Mouse (Mus musculus) cerebellum, adult 9-11 months (tissue): ENCODE results near the gene Siva1.
A peak's percentile ranks its signal among the peaks of the same experiment; 100 is the strongest.

Experiments
- DNase-seq: peaks from one replicate; pipeline ENCODE4 v3.0.0; 2022

Gene Siva1

GRCm38 (mm10) chr12:112625700-112626099, 18.8 kb upstream of the Siva1 start:
- DNase-seq: no peak

DNA sequence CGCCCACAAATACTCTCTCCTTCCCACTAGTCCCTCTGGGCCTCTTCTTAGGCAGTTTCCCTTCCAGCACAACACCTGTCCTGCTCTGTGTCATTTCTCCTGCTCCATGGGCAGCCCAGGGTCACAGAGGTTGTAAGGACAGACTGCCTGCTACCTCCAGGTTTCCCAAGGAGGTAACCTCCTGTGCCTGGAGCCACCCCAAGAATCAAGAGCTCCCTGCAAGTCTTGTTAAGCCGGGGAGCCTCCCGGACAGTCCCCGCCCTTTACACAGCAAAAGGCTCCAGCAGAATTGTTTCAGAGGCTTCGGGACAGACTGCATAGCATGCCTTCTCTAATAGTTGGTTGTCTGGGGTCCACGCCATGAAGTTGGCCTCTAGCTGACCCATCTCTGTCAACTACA, 18.0 kb upstream of the Siva1 start:
- DNase-seq: no peak

DNA sequence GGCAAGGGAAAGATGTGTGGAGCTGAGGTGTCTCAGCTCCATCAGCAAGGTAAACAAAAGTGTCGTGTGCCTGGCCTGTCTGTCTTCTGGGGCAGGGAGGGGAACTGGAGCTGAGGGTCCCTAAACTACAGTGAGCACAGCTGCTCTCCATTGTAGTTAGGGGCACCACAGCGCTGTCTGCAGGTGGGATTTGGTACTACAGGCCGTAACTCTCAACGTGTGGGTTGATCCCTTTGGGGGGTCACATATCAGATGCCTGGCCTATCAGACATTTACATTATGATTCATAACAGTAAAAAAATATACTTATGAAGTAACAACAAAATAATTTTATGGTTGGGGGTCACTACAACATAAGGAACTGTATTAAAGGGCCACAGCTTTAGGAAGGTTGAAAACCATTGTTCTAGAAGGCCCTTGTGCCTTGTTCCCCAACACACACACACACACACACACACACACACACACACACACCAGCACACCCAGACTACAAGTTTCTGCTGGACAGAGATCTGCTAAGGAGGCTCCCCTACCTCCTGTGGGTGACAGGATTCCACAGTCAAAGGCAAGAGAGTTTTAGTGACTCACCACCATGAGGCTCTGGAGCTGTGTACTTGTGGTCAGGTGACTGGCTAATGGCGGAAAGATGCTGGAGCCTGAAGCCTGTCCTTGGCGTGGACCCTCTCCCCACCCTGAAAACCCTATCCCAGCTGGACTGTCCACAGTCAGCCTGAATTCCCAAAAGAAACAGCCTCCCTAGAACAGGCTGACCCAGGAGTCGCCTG, 17.2 kb upstream of the Siva1 start:
- DNase-seq: no peak

DNA sequence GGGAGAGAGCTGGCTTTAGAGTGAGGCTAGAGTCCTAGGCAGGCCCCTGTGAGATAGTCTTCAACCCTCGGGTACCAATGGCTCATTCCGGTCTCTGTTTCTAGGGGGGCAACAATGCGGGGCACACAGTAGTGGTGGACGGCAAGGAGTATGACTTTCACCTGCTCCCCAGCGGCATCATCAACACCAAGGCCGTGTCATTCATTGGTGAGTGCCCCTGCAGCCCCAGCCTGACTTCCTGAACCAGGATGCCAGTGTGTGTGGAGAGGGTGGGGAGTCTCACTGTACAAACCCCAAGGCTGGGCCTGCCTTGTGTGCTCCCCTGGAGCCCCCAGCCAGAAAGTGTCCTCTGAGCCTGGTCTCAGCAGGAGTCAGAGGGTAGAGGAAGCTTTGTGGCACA, 16.3 kb upstream of the Siva1 start:
- no peak for DNase-seq

- peak; percentile 68 for DNase-seq
Observed at GRCm38 (mm10) chr12:112628928-112629721, 15.4 kb upstream of the Siva1 start.

DNA sequence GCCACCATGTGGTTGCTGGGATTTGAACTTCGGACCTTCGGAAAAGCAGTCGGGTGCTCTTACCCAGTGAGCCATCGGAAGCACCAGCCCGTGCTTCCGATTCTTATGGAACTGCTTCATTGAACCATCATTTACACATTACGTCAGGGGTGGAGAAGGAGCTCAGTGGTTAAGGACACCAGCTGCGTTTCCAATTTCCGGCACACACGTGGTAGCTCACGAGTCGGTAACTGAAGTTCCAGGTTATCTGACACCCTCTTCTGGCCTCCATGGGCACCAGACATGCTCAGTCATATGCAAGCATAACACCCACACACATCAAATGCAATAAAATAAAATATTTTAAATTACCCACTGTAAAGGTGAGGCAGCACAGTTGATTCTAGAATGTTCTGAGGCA, 14.4 kb upstream of the Siva1 start:
- DNase-seq: no peak

DNA sequence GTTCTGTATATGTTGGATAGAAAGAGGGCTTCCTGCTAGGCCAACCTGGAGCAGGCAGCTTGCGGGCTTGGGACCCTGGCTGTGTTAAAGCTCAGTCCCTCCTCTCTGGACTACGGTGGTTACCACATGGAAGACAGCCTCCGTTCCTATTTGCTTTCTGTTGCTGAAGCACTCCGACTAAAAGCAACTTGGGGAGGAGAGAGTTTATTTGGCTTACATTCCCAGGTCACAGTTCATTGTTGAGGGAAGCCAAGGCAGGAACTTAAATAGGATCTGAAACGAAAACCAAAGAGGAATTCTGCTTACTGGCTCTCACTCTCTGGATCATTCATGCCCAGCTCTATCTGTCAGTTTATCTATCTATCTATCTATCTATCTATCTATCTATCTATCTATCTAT, 13.7 kb upstream of the Siva1 start:
- no peak for DNase-seq

DNA sequence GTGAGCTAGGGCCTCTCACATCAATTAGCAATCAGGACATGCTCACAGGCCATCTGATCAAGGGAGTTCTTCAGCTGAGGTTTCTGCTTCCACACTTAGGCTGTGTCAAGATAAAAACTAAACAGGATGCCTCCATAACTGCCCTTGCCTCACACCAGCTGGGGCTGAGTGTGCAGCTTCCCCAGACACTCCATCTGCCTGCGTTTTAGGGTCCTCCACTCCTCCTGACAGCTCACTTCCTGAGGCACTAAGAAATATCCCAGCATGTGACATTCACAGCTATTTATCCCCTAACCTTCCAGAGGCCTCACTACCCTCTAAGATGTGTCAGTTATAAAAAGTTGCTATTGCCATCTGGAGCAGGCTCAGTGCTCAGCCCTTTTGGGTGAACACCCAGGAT, 13.0 kb upstream of the Siva1 start:
- no peak for DNase-seq

DNA sequence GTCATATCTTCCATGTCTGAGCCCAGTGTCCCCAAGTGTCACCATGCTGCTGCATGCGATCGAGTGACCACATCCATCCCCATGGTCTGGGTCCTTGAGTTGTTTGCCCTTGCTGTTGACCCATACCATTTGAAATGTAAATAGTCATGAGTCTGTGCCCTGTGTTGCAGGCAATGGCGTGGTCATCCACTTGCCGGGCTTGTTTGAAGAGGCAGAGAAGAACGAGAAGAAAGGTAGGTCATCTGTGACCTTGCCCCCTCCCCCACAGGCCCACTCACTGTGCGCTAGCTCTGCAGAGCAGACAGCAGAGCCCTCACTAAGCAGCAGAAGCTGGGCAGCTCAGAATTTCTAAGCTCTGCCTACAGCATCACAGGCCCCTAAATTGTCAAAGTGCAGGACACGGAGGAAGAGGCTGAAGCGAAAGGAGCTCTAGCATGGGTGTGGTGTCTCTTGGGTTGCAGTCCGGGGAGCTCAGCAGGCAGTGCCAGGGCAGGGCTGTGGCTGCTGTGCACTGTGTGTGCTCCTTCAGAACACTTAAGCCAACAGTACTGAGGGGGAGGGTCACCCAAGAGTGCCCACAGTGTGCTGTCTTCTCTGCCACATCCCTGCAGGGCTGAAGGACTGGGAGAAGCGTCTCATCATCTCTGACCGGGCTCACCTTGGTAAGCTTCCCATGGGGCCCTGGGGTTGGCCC, 12.2 kb upstream of the Siva1 start:
- no peak for DNase-seq

- no peak for DNase-seq
Observed at GRCm38 (mm10) chr12:112632907-112633306, 11.6 kb upstream of the Siva1 start.

DNA sequence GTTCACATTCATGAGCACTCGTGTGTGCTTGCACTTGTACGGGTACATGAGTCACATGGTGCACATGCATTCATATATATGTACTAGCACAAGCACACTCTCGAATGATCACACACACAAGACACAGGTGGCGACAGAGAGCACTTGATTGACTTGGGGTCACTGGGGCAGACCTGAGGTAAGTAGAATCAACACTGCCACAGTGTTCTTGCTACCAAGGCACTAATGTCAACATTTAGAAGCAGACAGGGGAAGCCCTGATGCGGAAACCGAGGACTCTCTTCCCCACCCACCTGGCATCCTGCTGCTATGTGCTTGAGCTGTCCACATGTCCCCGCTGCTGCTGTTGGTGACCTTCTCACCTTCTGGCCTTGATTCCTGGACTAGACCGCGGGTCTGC, 10.8 kb upstream of the Siva1 start:
- DNase-seq: no peak

- DNase-seq: no peak
Observed at GRCm38 (mm10) chr12:112639526-112639925, 5.0 kb upstream of the Siva1 start.

DNA sequence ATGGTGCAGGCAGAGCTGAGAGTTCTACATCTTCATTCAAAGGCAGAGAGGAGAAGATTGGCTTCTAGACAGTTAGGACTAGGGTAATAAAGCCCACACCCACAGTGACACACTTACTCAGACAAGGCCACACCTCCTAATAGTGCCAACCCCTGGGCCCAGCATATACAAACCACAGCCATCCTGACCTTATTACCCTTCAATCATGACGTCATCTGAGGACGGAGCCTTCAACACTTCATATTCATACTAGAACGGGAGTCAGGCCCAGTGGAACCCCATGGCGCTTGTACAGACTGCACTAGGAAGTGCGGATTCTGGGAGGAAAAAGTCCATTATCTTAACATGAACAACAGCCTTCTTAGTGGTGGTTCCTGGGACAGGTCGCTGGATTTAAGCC, 1.4 kb upstream of the Siva1 start:
- DNase-seq: peak; percentile 69

GRCm38 (mm10) chr12:112644855-112645506, 502 bp downstream of the Siva1 start:
- no peak for DNase-seq

GRCm38 (mm10) chr12:112646139-112646538, 1.7 kb downstream of the Siva1 start:
- no peak for DNase-seq

DNA sequence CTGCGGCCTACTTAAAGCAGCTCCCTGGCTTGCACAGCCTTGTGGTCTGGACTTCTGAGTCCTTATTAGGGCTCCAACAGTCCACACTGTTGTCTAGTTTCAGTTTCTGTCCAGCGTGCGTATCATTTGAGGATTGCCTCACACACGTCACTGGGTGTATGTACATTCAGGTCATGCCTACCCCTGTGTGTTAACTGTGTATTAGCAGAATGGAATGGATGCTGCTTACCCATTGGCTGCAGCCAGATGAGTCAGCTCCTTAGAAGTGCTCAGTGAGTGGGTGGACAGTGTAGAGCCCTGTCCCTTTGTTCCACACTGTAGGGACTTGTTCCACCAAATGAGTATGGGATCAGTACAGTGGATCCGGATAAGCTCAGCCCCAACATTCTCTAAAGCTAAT, 3.6 kb downstream of the Siva1 start:
- no peak for DNase-seq

DNA sequence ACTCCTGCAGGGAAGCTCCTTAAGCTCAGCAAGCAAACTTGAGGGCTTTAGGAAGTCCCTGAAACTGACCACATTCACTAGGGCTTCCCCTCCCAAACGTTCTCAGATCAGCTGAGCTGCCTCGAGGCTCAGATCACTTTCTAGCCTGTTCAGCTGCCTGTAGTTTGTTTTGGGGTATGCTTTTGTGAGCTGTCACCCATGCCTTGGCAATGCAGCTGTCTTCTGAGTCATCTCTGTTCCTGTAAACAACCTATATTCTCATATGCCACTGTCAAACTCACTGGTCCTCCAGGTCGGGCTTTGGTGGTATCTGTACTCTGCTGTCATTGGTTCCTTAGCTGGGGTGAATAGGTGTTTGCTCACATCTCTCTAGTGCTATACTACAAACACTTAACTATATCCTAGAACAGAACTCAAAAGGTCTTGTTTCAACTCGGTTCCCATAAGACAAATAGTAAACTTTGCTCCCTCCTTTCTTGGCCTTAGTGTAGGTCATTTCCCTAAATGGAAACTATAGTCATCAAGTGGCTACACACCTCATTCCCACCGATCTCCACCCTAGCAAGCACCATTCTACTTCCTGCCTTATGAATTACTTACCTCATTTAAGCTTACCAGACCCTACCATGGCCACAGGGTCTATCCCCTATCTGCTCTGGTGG, 7.4 kb downstream of the Siva1 start:
- DNase-seq: no peak

DNA sequence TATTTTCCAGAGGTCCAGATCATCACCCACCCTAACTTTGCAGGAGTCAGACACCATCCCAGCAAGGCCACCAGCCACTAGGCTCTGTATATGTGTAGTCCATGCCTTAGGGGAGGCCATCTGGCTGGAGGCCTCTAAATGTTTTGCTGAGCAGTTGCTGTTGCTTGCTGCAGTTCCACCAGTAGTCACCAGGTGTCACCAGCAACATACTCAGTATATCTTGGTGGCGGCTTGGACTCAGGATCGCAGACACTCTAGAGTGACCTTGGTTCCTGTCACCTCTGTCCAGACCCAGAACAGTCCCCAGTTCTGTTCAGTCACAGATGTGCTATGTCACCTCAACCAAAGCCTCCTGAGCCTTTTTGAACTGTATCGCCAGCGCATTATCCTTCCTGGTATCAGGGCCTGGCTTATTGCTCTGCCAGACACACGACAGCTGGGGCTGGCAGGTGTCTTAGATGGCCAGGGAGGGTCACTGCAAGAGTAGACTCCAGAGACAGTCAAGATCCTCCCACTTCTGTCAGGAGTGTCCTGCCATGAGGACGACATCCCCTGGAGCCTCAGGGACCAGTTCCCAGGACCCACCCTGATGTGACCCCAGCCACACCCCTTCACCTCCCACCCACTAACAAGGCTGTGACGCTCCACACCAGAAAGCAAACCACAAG, 8.8 kb downstream of the Siva1 start:
- DNase-seq: peak; percentile 88

DNA sequence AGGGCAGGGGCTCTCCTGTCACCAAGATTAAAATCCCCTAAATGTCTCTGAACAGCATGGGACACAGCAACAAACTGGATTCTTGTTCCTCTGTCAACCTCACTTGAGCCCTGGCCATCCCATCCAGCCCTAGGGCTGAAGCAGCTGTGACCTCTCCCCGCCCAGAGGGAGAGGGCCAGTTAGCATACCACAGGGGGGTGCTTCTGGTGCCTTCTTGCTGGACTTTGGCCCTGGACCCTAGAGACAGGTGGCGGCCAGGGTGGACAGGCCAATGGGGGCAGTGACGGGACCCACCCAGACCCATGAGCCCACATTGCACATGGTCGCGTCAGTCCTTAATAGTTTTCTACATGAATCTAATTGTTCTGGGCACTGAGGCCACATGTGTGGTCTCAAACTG, 9.6 kb downstream of the Siva1 start:
- no peak for DNase-seq

- peak; percentile 78 for DNase-seq
Observed at GRCm38 (mm10) chr12:112658619-112659018, 14.1 kb downstream of the Siva1 start.

DNA sequence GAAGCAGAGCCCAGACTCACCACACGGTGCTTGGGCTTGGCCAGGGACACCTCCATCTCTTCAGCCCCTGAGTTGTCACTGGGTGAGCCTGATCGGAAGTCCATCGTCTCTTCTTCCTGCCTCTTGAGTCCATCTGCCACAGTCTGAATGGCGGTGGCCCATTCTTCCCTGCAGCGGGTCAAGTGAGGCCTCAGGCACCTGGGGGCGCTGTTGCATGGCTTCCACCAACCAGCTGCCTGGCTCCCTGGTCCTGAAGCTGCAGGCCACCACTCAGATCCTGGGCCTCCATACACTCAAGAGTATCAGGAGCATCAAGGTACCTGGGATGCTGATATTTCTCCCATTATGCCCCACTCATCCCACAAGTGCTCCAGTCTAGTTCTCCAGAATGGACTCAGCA, 14.6 kb downstream of the Siva1 start:
- DNase-seq: peak; percentile 73
